Mouse (Mus musculus) bone marrow macrophage, adult 2 months (primary cell): Measurements from ENCODE around the gene Otub1. TPM values are rescaled to one million over a fixed set of nuclear protein-coding genes. Genes with fewer than 3 reads are reported as not detected.

Experiments used
- H3K27ac ChIP-seq: 2 replicates; pipeline ENCODE4 v1.5.1; 2012; ENCODE audit warnings: low read depth, low read length; ENCODE audit not compliant: insufficient read depth
- H3K4me1 ChIP-seq: 2 replicates; pipeline ENCODE4 v1.6.1; 2012; ENCODE audit warnings: low read length; ENCODE audit not compliant: control insufficient read depth, insufficient read depth
- H3K4me3 ChIP-seq: 2 replicates; pipeline ENCODE4 v1.5.1; 2012; ENCODE audit warnings: mild to moderate bottlenecking, low read length, moderate library complexity; ENCODE audit not compliant: insufficient read depth
- CTCF ChIP-seq: IDR thresholded peaks from 2 replicates; pipeline ENCODE4 v1.5.1; 2012; ENCODE audit warnings: low read depth, mild to moderate bottlenecking, low read length, moderate library complexity
- POLR2A ChIP-seq: IDR thresholded peaks from 2 replicates; pipeline ENCODE4 v1.6.1; 2012; ENCODE audit warnings: mild to moderate bottlenecking, low read depth, low read length, borderline replicate concordance
- polyA plus RNA-seq: library from polyadenylated mRNA; stranded (reverse); fragments of >200 nt; gene quantifications from 2 replicates; pipeline ENCODE4 v1.2.4, GENCODE M21; 2012; ENCODE audit not compliant: missing spikeins, insufficient read depth, insufficient read length

Otub1 gene
- polyA plus RNA-seq, 1 experiment: 88.1 TPM

- H3K27ac ChIP-seq: no peak overlapping the region
- H3K4me1 ChIP-seq: no peaks in the 10 kb centered on the region
- no peak overlapping the region for H3K4me3 ChIP-seq
- TF ChIP-seq POLR2A: no peak
- TF ChIP-seq CTCF: no peak
Measured at GRCm38 (mm10) chr19:7191639-7192038, 14.5 kb downstream of the Otub1 start.

- no peak for TF ChIP-seq POLR2A
- no peak for TF ChIP-seq CTCF
- H3K4me3 ChIP-seq: no peak overlapping the region
- H3K4me1 ChIP-seq: no peaks in the 10 kb centered on the region
- no peak overlapping the region for H3K27ac ChIP-seq
Measured at GRCm38 (mm10) chr19:7190986-7191385, 15.1 kb downstream of the Otub1 start.

- Histone ChIP-seq H3K4me3 (no peak overlapping the region), H3K27ac (no peak overlapping the region)
Measured at GRCm38 (mm10) chr19:7189026-7189425, 17.1 kb downstream of the Otub1 start.

GRCm38 (mm10) chr19:7187157-7187556 lies 19.0 kb downstream of the Otub1 start:
- no peaks in the 10 kb centered on the region for H3K4me1 ChIP-seq
- H3K4me3 ChIP-seq: no peak overlapping the region
- no peak overlapping the region for H3K27ac ChIP-seq
- no peak for TF ChIP-seq POLR2A
- TF ChIP-seq CTCF: no peak

More at GRCm38 (mm10) chr19:7189026-7189425, 17.1 kb downstream of the Otub1 start:
- no peak for TF ChIP-seq POLR2A
- no peak for TF ChIP-seq CTCF
- no peaks in the 10 kb centered on the region for H3K4me1 ChIP-seq

- no peak overlapping the region for H3K27ac ChIP-seq
- H3K4me3 ChIP-seq: no peak overlapping the region
- no peaks in the 10 kb centered on the region for H3K4me1 ChIP-seq
- TF ChIP-seq POLR2A: no peak
- TF ChIP-seq CTCF: no peak
Measured at GRCm38 (mm10) chr19:7185715-7186291, 20.3 kb downstream of the Otub1 start.

GRCm38 (mm10) chr19:7185059-7185458 lies 21.1 kb downstream of the Otub1 start:
- TF ChIP-seq CTCF (no peak), POLR2A (no peak)
- no peak overlapping the region for H3K27ac ChIP-seq
- no peak overlapping the region for H3K4me3 ChIP-seq
- H3K4me1 ChIP-seq: no peaks in the 10 kb centered on the region

GRCm38 (mm10) chr19:7183419-7183818 lies 22.7 kb downstream of the Otub1 start:
- Histone ChIP-seq H3K4me1 (no peaks in the 10 kb centered on the region), H3K27ac (no peak overlapping the region), H3K4me3 (no peak overlapping the region)
- no peak for TF ChIP-seq POLR2A
- no peak for TF ChIP-seq CTCF

GRCm38 (mm10) chr19:7182273-7182949 lies 23.7 kb downstream of the Otub1 start:
- TF ChIP-seq POLR2A: no peak
- no peak for TF ChIP-seq CTCF
- no peak overlapping the region for H3K4me3 ChIP-seq
- no peak overlapping the region for H3K27ac ChIP-seq
- no peaks in the 10 kb centered on the region for H3K4me1 ChIP-seq

GRCm38 (mm10) chr19:7181496-7181895 lies 24.6 kb downstream of the Otub1 start:
- H3K27ac ChIP-seq: no peak overlapping the region
- no peak for TF ChIP-seq POLR2A
- H3K4me1 ChIP-seq: no peaks in the 10 kb centered on the region
- no peak overlapping the region for H3K4me3 ChIP-seq

GRCm38 (mm10) chr19:7180756-7181405 lies 25.2 kb downstream of the Otub1 start:
- no peak overlapping the region for H3K4me3 ChIP-seq
- H3K4me1 ChIP-seq: no peaks in the 10 kb centered on the region
- TF ChIP-seq POLR2A: no peak
- TF ChIP-seq CTCF: no peak
- no peak overlapping the region for H3K27ac ChIP-seq
